Mouse (Mus musculus): ENCODE measurements around the gene Smtnl2. TPM values are rescaled to one million over a fixed set of nuclear protein-coding genes. Genes with fewer than 3 reads are reported as not detected.
"Not testable (repeated sequence)": the region's sequence is repeated elsewhere in the genome, so short reads cannot be mapped to it uniquely, and the experiment has no call there.

Smtnl2 gene
- 5.2 and 5.5 TPM in 2 replicates for polyA plus RNA-seq (2016; fragmentation: Nextera tagmentation; extraction: Ambion mirVana)

GRCm38 (mm10) chr11:72411093-72411921 is at the start of gene Smtnl2:
TSS of gene Smtnl2 (minus strand) at chr11:72411713.
- Histone ChIP-seq H3K27me3 (peaks cover 72% of the 10 kb centered on the region), H3K4me2 (peak within 1 kb of the TSS; percentile 100), H3K4me1 (peaks cover 27% of the 10 kb centered on the region), H3K9ac (peak within 1 kb of the TSS; percentile 56), H3K9me3 (no peaks in the 10 kb centered on the region), H3K27ac (no peak within 1 kb of the TSS), H3K4me3 (replicated peaks) (peak within 1 kb of the TSS; percentile 60), H3K36me3 (replicated peaks) (no peaks in the 10 kb centered on the region)
- ATAC-seq (ENCODE audit: low FRiP score): peak; percentile 92
- under 1% methylated on average over 86 of the region's 86 CpGs for WGBS

GRCm38 (mm10) chr11:72458502-72458901 is 47.0 kb upstream of the Smtnl2 start:
- Histone ChIP-seq H3K4me3 (replicated peaks) (no peak overlapping the region), H3K9ac (no peak overlapping the region), H3K4me1 (peaks cover 5% of the 10 kb centered on the region), H3K27ac (no peak overlapping the region), H3K36me3 (replicated peaks) (peaks cover 16% of the 10 kb centered on the region), H3K9me3 (no peaks in the 10 kb centered on the region), H3K4me2 (no peak overlapping the region), H3K27me3 (no peaks in the 10 kb centered on the region)
- WGBS: 80% methylated on average over 3 of the region's 3 CpGs
- ATAC-seq (ENCODE audit: low FRiP score): no peak

GRCm38 (mm10) chr11:72457995-72458496 is 46.5 kb upstream of the Smtnl2 start:
- H3K4me1 ChIP-seq: peaks cover 5% of the 10 kb centered on the region
- no peak overlapping the region for H3K9ac ChIP-seq
- no peak overlapping the region for H3K4me2 ChIP-seq
- H3K27ac ChIP-seq: no peak overlapping the region
- H3K36me3 ChIP-seq (replicated peaks): peaks cover 20% of the 10 kb centered on the region
- no peak overlapping the region for H3K4me3 ChIP-seq (replicated peaks)
- H3K9me3 ChIP-seq: no peaks in the 10 kb centered on the region
- no peak for ATAC-seq (ENCODE audit: low FRiP score)
- 78% methylated on average over 12 of the region's 12 CpGs for WGBS
- no peaks in the 10 kb centered on the region for H3K27me3 ChIP-seq

GRCm38 (mm10) chr11:72455694-72456093 is 44.2 kb upstream of the Smtnl2 start:
- no peaks in the 10 kb centered on the region for H3K27me3 ChIP-seq
- H3K4me1 ChIP-seq: peaks cover 5% of the 10 kb centered on the region
- H3K9me3 ChIP-seq: no peaks in the 10 kb centered on the region
- no peak overlapping the region for H3K27ac ChIP-seq
- peaks cover 43% of the 10 kb centered on the region for H3K36me3 ChIP-seq (replicated peaks)
- peak; percentile 53; the same call in 1 of the 2 replicates for ATAC-seq (ENCODE audit: low FRiP score)
- H3K9ac ChIP-seq: no peak overlapping the region
- 18% methylated on average over 4 of the region's 5 CpGs for WGBS
- no peak overlapping the region for H3K4me3 ChIP-seq (replicated peaks)
- H3K4me2 ChIP-seq: no peak overlapping the region

- no peaks in the 10 kb centered on the region for H3K27me3 ChIP-seq
- H3K36me3 ChIP-seq (replicated peaks): peaks cover 67% of the 10 kb centered on the region
- H3K9me3 ChIP-seq: no peaks in the 10 kb centered on the region
- ATAC-seq (ENCODE audit: low FRiP score): no peak
- no peak overlapping the region for H3K27ac ChIP-seq
- H3K9ac ChIP-seq: no peak overlapping the region
- 65% methylated on average over 15 of the region's 15 CpGs for whole genome bisulfite sequencing
- no peak overlapping the region for H3K4me2 ChIP-seq
- peaks cover 5% of the 10 kb centered on the region for H3K4me1 ChIP-seq
- no peak overlapping the region for H3K4me3 ChIP-seq (replicated peaks)
Observed at GRCm38 (mm10) chr11:72453105-72453953, 41.8 kb upstream of the Smtnl2 start.

- 91% methylated on average over 3 of the region's 3 CpGs for WGBS
- ATAC-seq (ENCODE audit: low FRiP score): no peak
- H3K36me3 ChIP-seq (replicated peaks): peaks cover 78% of the 10 kb centered on the region
- H3K9me3 ChIP-seq: no peaks in the 10 kb centered on the region
- no peak overlapping the region for H3K27ac ChIP-seq
- no peak overlapping the region for H3K4me3 ChIP-seq (replicated peaks)
- peaks cover 5% of the 10 kb centered on the region for H3K4me1 ChIP-seq
- H3K27me3 ChIP-seq: no peaks in the 10 kb centered on the region
- no peak overlapping the region for H3K4me2 ChIP-seq
- H3K9ac ChIP-seq: no peak overlapping the region
Observed at GRCm38 (mm10) chr11:72452140-72452665, 40.7 kb upstream of the Smtnl2 start.

- H3K4me3 ChIP-seq (replicated peaks): no peak overlapping the region
- H3K9ac ChIP-seq: no peak overlapping the region
- 90% methylated on average over 8 of the region's 8 CpGs for WGBS
- no peak overlapping the region for H3K27ac ChIP-seq
- no peak for ATAC-seq (ENCODE audit: low FRiP score)
- peaks cover 100% of the 10 kb centered on the region for H3K36me3 ChIP-seq (replicated peaks)
- peaks cover 2% of the 10 kb centered on the region for H3K4me1 ChIP-seq
- no peaks in the 10 kb centered on the region for H3K27me3 ChIP-seq
- H3K9me3 ChIP-seq: no peaks in the 10 kb centered on the region
- H3K4me2 ChIP-seq: no peak overlapping the region
Observed at GRCm38 (mm10) chr11:72447475-72447874, 36.0 kb upstream of the Smtnl2 start.

- WGBS: 86% methylated on average over 6 of the region's 6 CpGs
- peaks cover 93% of the 10 kb centered on the region for H3K36me3 ChIP-seq (replicated peaks)
Observed at GRCm38 (mm10) chr11:72446311-72447105, 35.0 kb upstream of the Smtnl2 start.

GRCm38 (mm10) chr11:72440965-72441664 is 29.6 kb upstream of the Smtnl2 start, which contains the start of gene Mybbp1a:
TSS of gene Mybbp1a (plus strand) at chr11:72441355.
- ATAC-seq (ENCODE audit: low FRiP score): peak; percentile 95
- H3K9ac ChIP-seq: peak within 1 kb of the TSS; percentile 80
- H3K4me3 ChIP-seq (replicated peaks): peak within 1 kb of the TSS; percentile 83
- peaks cover 39% of the 10 kb centered on the region for H3K36me3 ChIP-seq (replicated peaks)
- H3K27ac ChIP-seq: peak within 1 kb of the TSS; percentile 93
- no peaks in the 10 kb centered on the region for H3K27me3 ChIP-seq
- WGBS: under 1% methylated on average over 46 of the region's 46 CpGs
- H3K4me1 ChIP-seq: peaks cover 12% of the 10 kb centered on the region
- peak within 1 kb of the TSS; percentile 92 for H3K4me2 ChIP-seq
- H3K9me3 ChIP-seq: no peaks in the 10 kb centered on the region

More at GRCm38 (mm10) chr11:72446311-72447105, 35.0 kb upstream of the Smtnl2 start:
- H3K4me3 ChIP-seq (replicated peaks): no peak overlapping the region
- no peaks in the 10 kb centered on the region for H3K9me3 ChIP-seq
- H3K27me3 ChIP-seq: no peaks in the 10 kb centered on the region
- H3K4me2 ChIP-seq: no peak overlapping the region
- H3K27ac ChIP-seq: no peak overlapping the region
- no peak for ATAC-seq (ENCODE audit: low FRiP score)
- H3K4me1 ChIP-seq: peaks cover 12% of the 10 kb centered on the region
- H3K9ac ChIP-seq: no peak overlapping the region

GRCm38 (mm10) chr11:72440597-72440964 is 29.1 kb upstream of the Smtnl2 start:
- ATAC-seq (ENCODE audit: low FRiP score); H3K27me3 ChIP-seq; H3K9me3 ChIP-seq: not testable (repeated sequence)
- peaks cover 33% of the 10 kb centered on the region for H3K36me3 ChIP-seq (replicated peaks)
- peaks cover 14% of the 10 kb centered on the region for H3K4me1 ChIP-seq
- 52% methylated on average over 6 of the region's 6 CpGs for WGBS
- peak overlapping the region; percentile 83 for H3K4me3 ChIP-seq (replicated peaks)
- peak overlapping the region; percentile 80 for H3K9ac ChIP-seq
- peak overlapping the region; percentile 93 for H3K27ac ChIP-seq
- peak overlapping the region; percentile 92 for H3K4me2 ChIP-seq

- no peak for ATAC-seq (ENCODE audit: low FRiP score)
- no peak overlapping the region for H3K9ac ChIP-seq
- no peak overlapping the region for H3K27ac ChIP-seq
- WGBS: 76% methylated on average over 4 of the region's 4 CpGs
- H3K9me3 ChIP-seq: no peaks in the 10 kb centered on the region
- H3K36me3 ChIP-seq (replicated peaks): peaks cover 12% of the 10 kb centered on the region
- H3K4me1 ChIP-seq: peaks cover 15% of the 10 kb centered on the region
- no peak overlapping the region for H3K4me3 ChIP-seq (replicated peaks)
- no peak overlapping the region for H3K4me2 ChIP-seq
- no peaks in the 10 kb centered on the region; the same call in 1 of the 2 replicates for H3K27me3 ChIP-seq
Observed at GRCm38 (mm10) chr11:72438411-72438810, 26.9 kb upstream of the Smtnl2 start.

Data from forebrain, embryonic 12.5 days (tissue).